Mouse (Mus musculus) brown adipose tissue, adult 24 weeks (tissue): ENCODE measurements around the gene C2cd3. TPM values are rescaled to one million over a fixed set of nuclear protein-coding genes. Genes with fewer than 3 reads are reported as not detected.

Source experiments
- H3K27ac ChIP-seq: fragments of 200-500 bp; replicated peaks from 2 replicates; pipeline ENCODE4 v1.5.1; 2012; ENCODE audit warnings: low read depth, mild to moderate bottlenecking, low read length
- H3K4me1 ChIP-seq: fragments of 200-500 bp; 2 replicates; pipeline ENCODE4 v1.6.1; 2012; ENCODE audit warnings: low read length, mixed read lengths; ENCODE audit not compliant: control insufficient read depth, insufficient read depth, insufficient read length
- H3K4me3 ChIP-seq: fragments of 200-500 bp; 2 replicates; pipeline ENCODE4 v1.5.1; 2012; ENCODE audit warnings: low read depth, mild to moderate bottlenecking, low read length, moderate library complexity; ENCODE audit not compliant: insufficient read depth
- polyA plus RNA-seq: library from polyadenylated mRNA; stranded (reverse); fragments of >200 nt; gene quantifications from 2 replicates; pipeline ENCODE4 v1.2.4, GENCODE M21; 2012; ENCODE audit not compliant: missing spikeins, insufficient read depth, insufficient read length

C2cd3 gene
- 5.7 and 9.1 TPM in 2 replicates for polyA plus RNA-seq

DNA sequence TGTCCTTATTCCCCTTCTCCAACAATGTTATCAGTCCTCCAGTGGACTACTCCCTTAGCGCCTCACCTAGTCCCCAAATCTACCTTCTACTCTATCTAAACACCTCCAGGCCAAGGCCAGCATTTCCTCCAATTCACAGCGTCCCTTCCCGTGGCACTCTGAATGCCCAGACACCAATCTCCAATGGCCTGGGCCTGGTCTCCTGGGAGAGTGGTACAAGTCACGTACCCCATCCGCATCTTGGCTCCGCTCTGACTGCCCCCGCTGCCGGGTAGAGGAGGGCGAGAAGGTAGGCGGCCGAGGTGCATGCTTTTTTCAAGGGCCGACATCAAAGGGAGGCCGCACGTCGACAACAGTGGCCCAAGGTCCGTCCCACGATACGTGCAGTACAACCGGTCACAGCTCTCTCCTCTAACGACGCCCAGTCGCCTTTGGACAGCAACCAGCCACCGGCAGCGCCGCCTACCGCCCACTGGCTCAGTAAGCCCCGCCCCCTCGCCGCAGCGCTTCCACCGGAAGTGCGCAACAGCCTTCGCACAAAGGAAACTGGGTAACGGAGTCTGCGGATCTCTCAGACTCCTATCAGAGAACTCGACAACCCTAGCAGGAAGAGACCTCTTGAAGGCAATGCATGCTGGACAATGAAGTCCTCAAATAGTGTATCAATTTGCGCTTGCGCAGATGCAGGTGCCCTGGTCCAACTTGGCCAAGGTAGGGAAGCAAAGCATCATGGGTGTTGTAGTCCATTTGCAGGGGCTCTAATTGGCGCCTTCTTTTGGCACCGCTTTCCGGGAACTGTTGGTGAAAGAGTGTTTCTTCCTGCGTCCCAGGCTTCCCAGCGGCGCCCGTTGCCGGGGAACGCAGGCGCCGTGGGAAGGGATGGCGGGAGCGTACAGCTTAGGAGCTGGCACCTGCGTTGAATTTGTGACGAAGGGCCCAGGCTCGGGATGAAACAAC lies at the start of gene C2cd3, which contains the start of gene Ppme1:
TSS of gene C2cd3 (plus strand) at position 739 of the 957 bp plus-strand sequence.
TSS of gene Ppme1 (minus strand) at position 813 of the 957 bp plus-strand sequence.
- Histone ChIP-seq H3K4me1 (no peaks in the 10 kb centered on the region), H3K27ac (peak within 1 kb of the TSS; percentile 69), H3K4me3 (peak within 1 kb of the TSS; percentile 76)

DNA sequence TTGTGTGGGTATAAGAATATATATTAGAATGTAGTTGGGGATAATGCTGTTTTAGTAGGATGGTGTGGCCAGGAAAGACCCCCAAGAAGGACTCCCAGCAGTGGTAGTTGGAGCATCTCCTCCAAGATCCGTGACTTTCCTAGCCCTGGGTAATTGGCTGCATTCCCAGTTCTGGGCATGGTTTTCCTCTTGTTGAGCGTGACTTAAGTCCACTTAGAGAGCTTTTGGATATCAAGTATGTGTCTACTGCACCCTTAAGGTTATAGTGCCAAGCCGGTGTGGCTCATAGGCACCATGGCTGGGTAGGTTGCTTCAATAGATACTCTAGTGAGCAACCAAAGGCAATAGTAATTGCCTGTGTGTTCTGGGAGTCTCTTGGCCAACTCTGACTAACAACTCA lies 48.3 kb upstream of the C2cd3 start:
- H3K4me1 ChIP-seq, result no peaks in the 10 kb centered on the region
- no peak overlapping the region for H3K4me3 ChIP-seq
- no peak overlapping the region for H3K27ac ChIP-seq

DNA sequence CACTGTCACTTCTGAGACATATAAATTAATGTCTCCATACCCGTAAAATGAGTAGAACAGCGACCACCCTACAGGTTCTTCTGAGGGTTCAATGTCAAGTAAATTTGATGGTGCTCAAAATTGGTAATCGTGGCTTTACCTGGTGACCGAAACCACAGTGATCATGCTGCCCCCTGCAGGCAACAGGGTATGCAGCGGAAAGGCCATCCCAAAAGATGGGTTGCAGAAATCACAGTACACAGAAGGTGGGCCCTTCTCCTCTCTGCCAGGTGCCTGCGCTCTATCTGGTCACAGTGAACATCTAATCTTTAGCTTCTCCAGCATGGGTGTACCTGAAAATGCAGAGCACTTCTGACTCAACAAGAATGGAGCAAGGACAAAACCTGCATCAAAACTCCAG lies 46.6 kb upstream of the C2cd3 start:
- Histone ChIP-seq H3K27ac (no peak overlapping the region), H3K4me1 (no peaks in the 10 kb centered on the region), H3K4me3 (no peak overlapping the region)

DNA sequence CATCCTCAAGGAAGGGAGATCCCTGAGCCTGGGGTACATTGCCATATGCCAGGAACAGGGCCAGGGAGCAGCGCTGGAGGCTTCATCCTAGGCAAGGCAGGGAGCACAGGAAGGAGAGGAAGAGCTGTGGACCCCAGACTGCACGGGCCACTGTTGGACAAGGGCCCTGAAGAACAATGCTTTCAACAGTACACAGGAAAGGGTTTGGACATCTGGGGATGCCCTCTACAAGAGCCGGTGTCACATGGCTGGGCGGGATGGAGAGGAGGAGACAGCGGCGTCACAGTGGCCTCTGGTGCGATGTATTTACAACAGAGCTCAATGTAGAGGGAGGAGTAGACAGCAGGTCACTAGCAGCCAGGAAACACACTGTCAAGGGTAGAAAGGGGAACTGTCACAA lies 44.5 kb upstream of the C2cd3 start:
- Histone ChIP-seq H3K4me1 (no peaks in the 10 kb centered on the region), H3K4me3 (no peak overlapping the region), H3K27ac (no peak overlapping the region)

DNA sequence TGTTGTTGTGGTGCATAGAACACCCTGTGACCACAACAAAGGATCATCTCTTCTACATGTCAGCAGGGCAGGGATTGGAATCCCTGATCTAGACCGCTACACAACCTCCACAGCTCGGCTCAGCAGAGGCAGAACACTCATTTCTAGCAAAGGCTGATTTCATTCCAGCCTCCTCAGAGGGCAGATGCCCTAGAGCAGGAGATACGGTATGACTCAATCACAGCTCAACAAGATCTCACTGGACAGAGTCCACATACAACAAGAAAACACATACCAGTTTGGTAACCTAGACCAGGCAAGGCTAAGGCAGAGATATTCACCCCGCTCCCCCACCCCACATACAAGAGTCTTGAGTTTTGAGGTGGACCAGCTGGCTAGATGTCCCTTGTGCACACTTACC lies 43.4 kb upstream of the C2cd3 start:
- H3K27ac ChIP-seq, result no peak overlapping the region
- H3K4me3 ChIP-seq, result no peak overlapping the region
- no peaks in the 10 kb centered on the region for H3K4me1 ChIP-seq

DNA sequence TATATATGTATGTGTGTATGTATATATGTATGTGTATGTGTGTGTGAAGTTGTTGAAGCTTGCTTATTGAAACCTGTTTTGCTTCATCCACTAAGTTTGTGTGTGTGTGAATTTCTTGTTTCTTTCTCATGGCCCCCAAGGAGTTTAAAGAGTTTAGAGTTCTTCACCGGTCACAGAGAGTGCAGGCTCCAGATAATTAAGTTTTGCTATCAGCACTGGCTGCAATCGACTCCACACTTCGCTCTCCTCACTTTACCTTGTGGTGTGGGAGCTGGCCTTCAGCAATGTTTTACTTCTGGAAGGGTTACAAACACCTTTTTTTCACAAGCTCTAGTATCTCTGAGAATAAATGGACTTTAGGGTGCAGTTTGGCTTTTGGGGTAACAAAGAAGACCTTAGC lies 40.8 kb upstream of the C2cd3 start:
- Histone ChIP-seq H3K4me1 (no peaks in the 10 kb centered on the region), H3K27ac (no peak overlapping the region), H3K4me3 (no peak overlapping the region)

DNA sequence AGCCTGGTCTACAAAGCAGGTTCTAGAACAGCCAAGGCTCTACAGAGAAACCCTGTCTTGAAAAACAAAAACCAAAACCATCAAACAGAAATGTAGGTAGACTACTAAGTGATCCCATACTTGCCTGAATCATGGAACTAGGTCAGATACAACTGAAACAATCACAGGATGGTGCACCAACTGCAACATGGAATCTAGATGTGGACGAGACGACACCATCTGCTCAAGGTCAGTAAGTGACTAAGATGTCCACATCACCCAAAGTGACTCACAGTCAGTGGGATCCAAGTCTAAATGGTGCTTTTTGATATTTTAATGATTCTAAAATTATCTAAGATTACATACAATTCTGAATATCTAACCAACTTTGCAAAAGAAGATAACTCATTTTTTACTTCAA lies 36.1 kb upstream of the C2cd3 start:
- no peak overlapping the region for H3K27ac ChIP-seq
- no peaks in the 10 kb centered on the region for H3K4me1 ChIP-seq
- H3K4me3 ChIP-seq, result no peak overlapping the region

DNA sequence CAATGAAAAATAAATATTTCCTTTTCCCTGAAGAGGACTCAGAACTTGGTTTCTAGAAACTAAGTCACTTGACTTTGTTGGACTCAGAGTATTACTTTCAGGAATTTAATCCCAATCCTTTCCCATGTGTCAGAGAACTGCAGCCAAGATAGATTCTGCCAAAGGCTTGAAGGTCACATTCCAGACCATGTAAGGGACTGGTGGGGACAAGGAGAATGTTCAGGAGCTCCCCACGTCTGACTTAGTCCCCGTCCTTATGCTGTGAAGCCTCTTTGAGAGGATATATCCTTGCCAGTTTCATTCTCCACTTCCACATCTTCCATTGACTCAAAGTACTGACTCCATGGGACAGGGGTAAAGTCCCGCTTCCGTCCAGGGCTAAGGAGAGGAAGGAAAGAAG lies 17.0 kb upstream of the C2cd3 start:
- no peak overlapping the region for H3K27ac ChIP-seq
- no peak overlapping the region for H3K4me3 ChIP-seq
- peaks cover 2% of the 10 kb centered on the region; the same call in 1 of the 2 replicates for H3K4me1 ChIP-seq

DNA sequence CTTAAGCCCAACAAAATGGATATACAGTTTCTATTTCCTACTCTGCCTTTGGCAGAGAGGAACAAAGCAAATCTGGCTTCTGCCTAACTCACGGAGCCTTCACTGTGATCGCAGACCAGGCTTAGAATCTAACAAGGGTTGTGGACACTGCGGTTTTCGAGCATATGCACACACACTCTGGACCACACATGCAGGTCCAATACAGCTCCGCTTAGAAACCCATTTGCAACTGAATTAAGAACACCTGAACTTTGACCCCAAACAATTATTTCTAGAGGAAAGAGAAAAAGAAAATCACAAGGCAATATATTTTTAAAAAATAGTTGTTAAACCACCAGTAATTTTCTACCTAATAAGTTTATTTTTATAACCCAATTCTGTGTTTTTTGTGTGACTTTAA lies 15.7 kb upstream of the C2cd3 start:
- H3K27ac ChIP-seq, result no peak overlapping the region

DNA sequence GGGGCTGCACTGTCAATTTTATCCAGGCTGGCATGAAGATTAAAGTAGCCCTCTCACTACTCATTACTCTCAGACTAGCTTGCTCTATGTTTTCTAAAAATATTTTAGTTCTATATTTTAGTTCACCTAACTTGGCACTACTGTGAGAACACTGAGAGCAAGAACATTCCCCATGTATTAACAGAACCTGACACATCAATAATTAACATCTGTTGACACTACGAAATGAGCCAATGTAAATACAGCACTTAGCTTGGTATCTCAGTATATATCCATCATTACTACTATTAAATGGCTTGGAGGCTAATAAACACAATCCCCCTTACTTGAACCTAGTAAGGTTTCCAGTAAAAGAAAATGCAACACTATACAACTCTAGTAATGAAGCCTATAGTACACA lies 15.3 kb upstream of the C2cd3 start:
- Histone ChIP-seq H3K4me3 (no peak overlapping the region), H3K27ac (no peak overlapping the region), H3K4me1 (peaks cover 2% of the 10 kb centered on the region; the same call in 1 of the 2 replicates)

More for the DNA sequence above, 15.7 kb upstream of the C2cd3 start:
- H3K4me1 ChIP-seq, result peaks cover 2% of the 10 kb centered on the region; the same call in 1 of the 2 replicates
- H3K4me3 ChIP-seq, result no peak overlapping the region

DNA sequence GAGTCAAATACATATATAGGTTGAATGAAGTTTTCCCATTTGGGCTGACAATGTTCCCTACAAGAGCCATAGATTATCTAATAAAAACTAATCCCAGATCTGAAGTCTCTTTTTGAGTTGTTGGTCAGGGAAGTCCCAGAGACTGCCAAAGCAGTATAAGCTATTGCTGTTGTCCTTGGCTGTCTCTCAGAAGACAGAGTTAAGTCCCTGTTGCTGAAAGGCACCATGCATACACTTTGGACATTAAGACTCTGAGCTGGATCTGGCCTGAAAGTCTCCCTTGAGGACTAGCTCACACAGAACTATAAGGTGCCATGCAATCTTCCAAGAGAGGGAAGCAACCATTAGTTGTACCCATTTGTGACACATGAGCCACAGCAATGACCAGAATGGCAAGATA lies 14.2 kb upstream of the C2cd3 start:
- Histone ChIP-seq H3K27ac (no peak overlapping the region), H3K4me1 (peaks cover 2% of the 10 kb centered on the region; the same call in 1 of the 2 replicates)

DNA sequence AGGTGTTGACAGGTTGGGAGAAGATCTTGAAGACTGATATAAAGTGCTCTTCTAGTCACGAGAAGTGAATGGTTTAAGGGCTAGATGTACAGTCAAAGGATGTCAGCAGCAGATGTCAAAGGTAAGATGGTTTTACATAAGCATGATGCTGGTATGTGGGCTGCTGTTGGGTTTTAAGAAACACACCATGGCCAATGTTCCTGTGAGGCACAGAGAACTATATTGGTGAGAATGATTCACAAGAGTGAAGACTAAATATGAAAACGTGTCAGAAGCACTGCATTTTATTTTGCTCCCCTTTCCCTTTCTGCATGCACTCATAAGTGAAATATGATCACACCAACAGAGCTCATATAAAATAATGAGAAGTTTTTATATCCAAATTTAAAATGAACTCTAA lies 8.9 kb upstream of the C2cd3 start:
- Histone ChIP-seq H3K4me3 (no peak overlapping the region), H3K27ac (no peak overlapping the region), H3K4me1 (no peaks in the 10 kb centered on the region; the same call in 1 of the 2 replicates)

More for the DNA sequence above, 14.2 kb upstream of the C2cd3 start:
- H3K4me3 ChIP-seq, result no peak overlapping the region

DNA sequence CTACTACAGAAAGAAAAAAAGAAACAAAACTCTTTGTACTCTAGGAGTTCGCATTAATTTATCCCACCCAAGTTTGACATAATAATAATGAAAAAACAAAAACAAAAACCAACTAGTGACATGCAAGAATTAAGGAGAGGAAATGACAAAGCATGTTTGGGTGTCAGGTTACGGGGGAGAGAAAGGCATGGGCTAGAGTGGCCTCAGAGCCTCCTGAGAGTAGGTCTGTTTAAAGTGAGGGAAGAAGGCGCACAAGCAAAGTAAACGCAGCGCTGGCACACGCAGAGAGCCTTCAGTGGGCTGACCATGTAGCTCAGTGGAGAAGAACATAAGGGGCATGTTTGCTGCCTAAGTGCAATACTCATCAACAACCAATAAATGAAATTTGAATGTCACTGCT lies 7.1 kb upstream of the C2cd3 start:
- H3K27ac ChIP-seq, result no peak overlapping the region
- H3K4me3 ChIP-seq, result no peak overlapping the region
- H3K4me1 ChIP-seq, result no peaks in the 10 kb centered on the region; the same call in 1 of the 2 replicates

DNA sequence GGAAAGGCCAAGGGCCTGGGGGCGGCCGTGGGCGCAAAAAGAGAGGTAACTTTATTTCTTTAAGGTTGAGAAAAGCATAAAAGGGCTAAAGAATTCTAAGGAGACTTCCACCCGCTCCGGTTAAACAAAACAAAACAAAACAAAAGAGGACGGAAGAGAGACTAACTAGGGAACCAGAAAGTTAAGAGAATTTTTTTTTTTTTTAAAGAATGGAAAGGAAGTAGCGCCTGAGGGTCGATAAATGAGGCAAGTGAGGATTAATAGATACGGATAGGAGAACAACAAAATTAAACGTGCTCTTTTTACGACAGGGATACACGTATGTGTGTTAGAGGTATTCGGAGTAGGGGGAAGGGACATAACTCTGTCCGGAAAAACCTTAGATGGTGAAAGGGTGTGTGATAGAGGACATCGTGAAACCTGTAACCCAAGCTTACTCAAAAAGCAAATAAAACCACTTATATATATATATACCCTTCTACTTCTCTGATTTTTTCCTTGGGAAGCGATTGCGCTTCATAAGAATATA lies 483 bp downstream of the C2cd3 start:
- Histone ChIP-seq H3K27ac (peak overlapping the region; percentile 56), H3K4me3 (peak overlapping the region; percentile 64), H3K4me1 (no peaks in the 10 kb centered on the region)

DNA sequence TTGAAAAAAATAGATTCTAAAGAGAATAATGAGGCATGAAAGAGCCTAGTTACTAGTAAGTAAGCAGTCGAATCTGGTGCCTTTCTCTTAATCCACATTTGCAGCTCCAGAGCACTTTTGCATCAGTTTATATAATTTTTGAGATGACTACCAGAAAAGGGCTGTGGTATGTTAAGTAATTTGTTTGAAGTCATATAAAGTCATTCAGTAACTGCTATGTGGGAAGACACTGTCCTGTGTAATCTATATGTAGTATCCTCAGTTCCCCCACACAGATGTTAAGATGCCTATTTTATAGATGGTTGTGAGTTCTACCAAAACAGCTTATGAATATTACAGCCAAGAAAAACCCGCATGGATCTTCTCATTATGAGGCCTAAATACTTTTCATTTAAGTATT lies 6.2 kb downstream of the C2cd3 start:
- Histone ChIP-seq H3K4me3 (no peak overlapping the region), H3K27ac (no peak overlapping the region), H3K4me1 (no peaks in the 10 kb centered on the region)
